Mouse (Mus musculus): ENCODE results near the gene Tmem117. TPM values are rescaled to one million over a fixed set of nuclear protein-coding genes. Genes with fewer than 3 reads are reported as not detected.

Gene Tmem117
- polyA plus RNA-seq, 1 experiment = 1.2 TPM

- DNase-seq (ENCODE audit: low read depth) = no peak
Observed at GRCm38 (mm10) chr15:94770832-94771578, 142.0 kb downstream of the Tmem117 start.

- DNase-seq (ENCODE audit: low read depth) = no peak
Observed at GRCm38 (mm10) chr15:94771691-94772090, 142.7 kb downstream of the Tmem117 start.

- no peak for DNase-seq (ENCODE audit: low read depth)
Observed at GRCm38 (mm10) chr15:94776119-94777069, 147.4 kb downstream of the Tmem117 start.

GRCm38 (mm10) chr15:94781556-94781955 lies 152.5 kb downstream of the Tmem117 start:
- no peak for DNase-seq (ENCODE audit: low read depth)

GRCm38 (mm10) chr15:94793455-94793854 lies 164.4 kb downstream of the Tmem117 start:
- DNase-seq (ENCODE audit: low read depth) = no peak

GRCm38 (mm10) chr15:94795484-94795883 lies 166.5 kb downstream of the Tmem117 start:
- DNase-seq (ENCODE audit: low read depth) = no peak

- DNase-seq (ENCODE audit: low read depth) = no peak
Observed at GRCm38 (mm10) chr15:94798236-94798635, 169.2 kb downstream of the Tmem117 start.

GRCm38 (mm10) chr15:94801462-94801861 lies 172.4 kb downstream of the Tmem117 start:
- DNase-seq (ENCODE audit: low read depth) = no peak

GRCm38 (mm10) chr15:94802820-94803219 lies 173.8 kb downstream of the Tmem117 start:
- no peak for DNase-seq (ENCODE audit: low read depth)

- DNase-seq (ENCODE audit: low read depth) = no peak
Observed at GRCm38 (mm10) chr15:94803624-94804342, 174.8 kb downstream of the Tmem117 start.

GRCm38 (mm10) chr15:94806005-94806404 lies 177.0 kb downstream of the Tmem117 start:
- no peak for DNase-seq (ENCODE audit: low read depth)

GRCm38 (mm10) chr15:94811550-94811949 lies 182.5 kb downstream of the Tmem117 start:
- DNase-seq (ENCODE audit: low read depth) = no peak

GRCm38 (mm10) chr15:94814213-94815100 lies 185.4 kb downstream of the Tmem117 start:
- DNase-seq (ENCODE audit: low read depth) = no peak

GRCm38 (mm10) chr15:94835634-94836033 lies 206.6 kb downstream of the Tmem117 start:
- no peak for DNase-seq (ENCODE audit: low read depth)

- DNase-seq (ENCODE audit: low read depth) = no peak
Observed at GRCm38 (mm10) chr15:94838646-94839045, 209.6 kb downstream of the Tmem117 start.

GRCm38 (mm10) chr15:94847501-94847900 lies 218.5 kb downstream of the Tmem117 start:
- DNase-seq (ENCODE audit: low read depth) = no peak

- no peak for DNase-seq (ENCODE audit: low read depth)
Observed at GRCm38 (mm10) chr15:94859641-94860040, 230.6 kb downstream of the Tmem117 start.

GRCm38 (mm10) chr15:94861173-94861572 lies 232.1 kb downstream of the Tmem117 start:
- DNase-seq (ENCODE audit: low read depth) = no peak

- no peak for DNase-seq (ENCODE audit: low read depth)
Observed at GRCm38 (mm10) chr15:94864134-94864533, 235.1 kb downstream of the Tmem117 start.

GRCm38 (mm10) chr15:94868372-94868771 lies 239.3 kb downstream of the Tmem117 start:
- DNase-seq (ENCODE audit: low read depth) = no peak

GRCm38 (mm10) chr15:94885026-94885425 lies 256.0 kb downstream of the Tmem117 start:
- no peak for DNase-seq (ENCODE audit: low read depth)
